Mouse (Mus musculus) induced T-regulatory cell, adult 2 months (primary cell): ENCODE data around the gene Twf2.

Experiments
- DNase-seq: peaks from one replicate; pipeline ENCODE4 v3.0.0-alpha.2; 2012; ENCODE audit warnings: low read depth

Gene Twf2

GRCm38 (mm10) chr9:106179454-106179853, 23.5 kb upstream of the Twf2 start:
- no peak for DNase-seq

- no peak for DNase-seq
Measured at GRCm38 (mm10) chr9:106179964-106180363, 22.9 kb upstream of the Twf2 start.

GRCm38 (mm10) chr9:106182146-106182545, 20.8 kb upstream of the Twf2 start:
- no peak for DNase-seq

GRCm38 (mm10) chr9:106183996-106184395, 18.9 kb upstream of the Twf2 start:
- DNase-seq, result no peak

- DNase-seq, result no peak
Measured at GRCm38 (mm10) chr9:106191355-106191754, 11.6 kb upstream of the Twf2 start.

GRCm38 (mm10) chr9:106192024-106192423, 10.9 kb upstream of the Twf2 start:
- no peak for DNase-seq

GRCm38 (mm10) chr9:106192998-106193397, 9.9 kb upstream of the Twf2 start:
- peak; percentile 34 for DNase-seq

GRCm38 (mm10) chr9:106193930-106194807, 8.7 kb upstream of the Twf2 start:
- DNase-seq, result peak; percentile 16

GRCm38 (mm10) chr9:106195693-106196092, 7.2 kb upstream of the Twf2 start:
- DNase-seq, result no peak

- DNase-seq, result peak; percentile 41
Measured at GRCm38 (mm10) chr9:106197081-106197713, 5.7 kb upstream of the Twf2 start.

- DNase-seq, result no peak
Measured at GRCm38 (mm10) chr9:106197732-106198131, 5.2 kb upstream of the Twf2 start.

GRCm38 (mm10) chr9:106198962-106199458, 3.9 kb upstream of the Twf2 start:
- DNase-seq, result peak; percentile 85

GRCm38 (mm10) chr9:106199535-106200272, 3.2 kb upstream of the Twf2 start, which contains the start of gene Ppm1m:
TSS of gene Ppm1m (minus strand) at chr9:106199746.
- DNase-seq, result no peak

- peak; percentile 14 for DNase-seq
Measured at GRCm38 (mm10) chr9:106201895-106202294, 1.0 kb upstream of the Twf2 start.

GRCm38 (mm10) chr9:106203990-106204851, 1.3 kb downstream of the Twf2 start:
- peak; percentile 33 for DNase-seq

GRCm38 (mm10) chr9:106205713-106206290, 2.9 kb downstream of the Twf2 start:
- no peak for DNase-seq

- no peak for DNase-seq
Measured at GRCm38 (mm10) chr9:106206515-106206914, 3.6 kb downstream of the Twf2 start.

- no peak for DNase-seq
Measured at GRCm38 (mm10) chr9:106208181-106208580, 5.3 kb downstream of the Twf2 start.

- DNase-seq, result no peak
Measured at GRCm38 (mm10) chr9:106209954-106210353, 7.0 kb downstream of the Twf2 start.

- peak; percentile 61 for DNase-seq
Measured at GRCm38 (mm10) chr9:106210853-106211609, 8.1 kb downstream of the Twf2 start.
